Mouse (Mus musculus): ENCODE measurements around the gene Resp18. TPM values are rescaled to one million over a fixed set of nuclear protein-coding genes. Genes with fewer than 3 reads are reported as not detected.
A peak's percentile ranks its signal among the peaks of the same experiment; 100 is the strongest.

Gene Resp18
- total RNA-seq, 2 experiments from 2014 or later, result 72.5 to 81.7 TPM

DNA sequence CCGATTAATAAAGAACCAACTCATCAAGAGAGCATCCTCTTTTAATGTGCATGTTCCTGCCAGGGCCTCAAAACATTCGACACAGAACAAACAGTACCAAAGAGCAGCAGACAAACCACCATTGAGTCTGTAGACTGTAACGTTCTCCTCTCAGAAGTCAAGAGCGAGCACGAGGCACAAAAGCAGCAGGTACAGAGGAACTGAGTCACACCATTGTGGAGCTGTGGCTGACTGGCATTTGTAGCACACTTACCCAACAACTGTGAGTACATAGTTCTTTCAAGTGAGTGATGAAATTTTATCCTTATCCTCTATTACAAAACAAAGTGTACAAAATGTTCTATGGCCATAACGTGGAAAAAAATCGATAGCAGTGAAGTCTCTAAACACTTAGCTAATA, 6.7 kb upstream of the Resp18 start:
- intact Hi-C loops (cut with DNase I), result no loop called here
- no peak for DNase-seq (ENCODE audit: extremely low spot score in 1 of 2, low spot score in 2 of 2)

DNA sequence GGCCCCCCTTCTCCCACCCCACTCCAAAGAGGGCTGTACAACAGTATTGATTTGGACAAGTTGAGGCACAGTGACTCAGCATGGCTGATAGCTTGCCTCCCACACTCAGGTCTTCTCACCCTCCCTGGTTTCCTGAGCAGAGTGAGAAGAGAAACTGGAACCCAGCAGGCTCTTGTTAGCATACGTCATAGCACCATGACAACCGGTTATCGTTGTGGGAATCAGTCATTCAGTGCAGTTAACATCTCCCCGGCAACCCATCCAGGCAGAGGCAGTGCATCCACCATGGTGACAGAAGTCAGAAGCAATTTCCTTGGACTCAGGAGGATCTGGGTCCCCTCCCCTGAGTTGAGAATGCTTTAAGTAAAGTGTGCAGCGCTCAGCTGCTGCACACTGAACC, 4.8 kb upstream of the Resp18 start:
- DNase-seq (ENCODE audit: extremely low spot score in 1 of 2, low spot score in 2 of 2), result peak in 1 of 2 experiments; percentile 45
- intact Hi-C loops (cut with DNase I), result no loop called here

DNA sequence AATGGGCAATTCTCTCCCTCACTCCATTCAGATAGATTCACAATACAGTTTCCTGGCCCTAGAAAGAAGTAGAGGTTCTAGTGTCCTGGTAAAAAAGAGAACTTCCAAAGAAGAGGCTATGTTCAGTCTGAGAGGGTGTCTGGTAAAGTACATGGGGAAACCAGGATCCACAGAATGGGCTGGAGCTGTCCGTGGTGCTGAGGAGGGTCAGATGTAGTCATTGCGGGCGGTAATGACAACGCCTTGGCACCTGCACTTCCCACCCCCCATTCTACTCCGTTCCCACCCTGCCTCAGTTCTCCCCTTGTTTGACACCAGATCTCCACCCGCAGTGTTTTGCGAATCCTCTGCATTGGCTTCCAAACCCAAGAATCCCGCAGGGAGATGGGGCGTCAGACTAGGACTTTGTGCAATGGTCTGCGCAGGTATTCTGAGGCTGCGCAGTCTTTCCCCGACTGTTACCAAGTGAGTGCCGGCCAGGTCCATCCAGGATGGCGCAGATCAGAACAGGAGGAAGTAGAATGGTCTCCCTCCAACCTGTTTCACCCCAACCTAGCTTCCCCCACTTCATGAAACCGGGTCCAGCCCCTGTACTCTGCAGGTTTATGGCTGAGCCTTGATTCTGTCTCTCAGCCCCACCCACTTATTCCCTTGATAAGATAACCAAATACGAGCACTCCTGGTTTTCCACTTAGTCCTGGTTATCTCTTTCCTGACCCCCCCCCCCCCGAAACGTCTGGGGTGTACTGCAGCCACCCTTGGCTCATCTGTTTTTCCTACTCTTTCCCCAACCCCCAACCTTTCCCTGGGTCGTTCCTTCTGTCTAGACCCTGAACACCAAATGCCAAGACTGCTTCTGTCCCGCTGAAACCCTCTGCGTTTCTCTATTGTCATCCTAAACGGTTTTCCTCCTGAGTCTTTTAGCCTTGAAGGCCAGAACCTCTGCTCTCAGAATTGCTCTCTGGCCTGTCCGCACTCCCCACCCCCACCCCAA, 723 bp downstream of the Resp18 start:
- intact Hi-C loops (cut with DNase I), result no loop called here
- DNase-seq (ENCODE audit: extremely low spot score in 1 of 2, low spot score in 2 of 2), result no peak

DNA sequence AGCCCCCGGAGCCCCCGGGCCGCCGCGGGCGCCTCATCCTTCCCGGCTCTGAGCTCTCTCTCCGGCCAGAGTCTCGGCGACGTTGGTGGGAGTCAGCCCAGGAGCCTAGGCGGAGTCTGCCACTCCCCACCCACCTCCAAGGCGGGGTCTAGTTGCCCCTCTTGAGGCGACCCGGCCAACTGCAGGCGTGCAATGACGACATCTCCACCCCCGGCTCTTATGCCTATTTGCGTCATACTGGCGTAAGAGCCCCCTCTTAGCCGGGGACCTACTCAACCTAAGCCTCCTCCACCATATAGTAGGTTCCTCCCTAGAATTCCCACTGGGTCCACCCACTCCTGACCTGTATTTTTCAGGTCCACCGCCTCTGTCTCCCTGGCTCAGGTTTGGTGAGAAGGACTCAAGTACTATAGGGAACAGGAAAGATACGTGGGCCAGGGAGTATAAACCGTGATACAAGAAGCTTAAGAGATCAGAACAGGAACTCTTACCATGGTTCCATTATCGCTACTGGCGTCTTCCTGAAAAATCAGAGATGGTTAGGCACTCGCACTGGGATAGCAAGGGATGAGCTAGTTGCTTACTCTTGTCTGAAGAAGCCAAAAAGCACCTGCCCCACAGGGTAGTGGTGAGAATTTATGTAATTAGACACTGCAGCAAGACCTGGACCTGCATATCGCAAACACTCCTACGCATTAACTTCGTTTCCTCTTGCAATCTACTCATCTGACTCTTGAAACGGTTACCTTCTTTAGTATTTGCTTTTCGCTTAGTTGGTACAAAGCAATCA, 13.9 kb downstream of the Resp18 start, which contains the start of gene Ptprn:
Gene Ptprn (minus strand): TSS at position 412 of the 790 bp plus-strand sequence.
- peak; percentile 74 to 80 for DNase-seq (ENCODE audit: extremely low spot score in 1 of 2, low spot score in 2 of 2)
- intact Hi-C loops (cut with DNase I), result no loop called here

DNA sequence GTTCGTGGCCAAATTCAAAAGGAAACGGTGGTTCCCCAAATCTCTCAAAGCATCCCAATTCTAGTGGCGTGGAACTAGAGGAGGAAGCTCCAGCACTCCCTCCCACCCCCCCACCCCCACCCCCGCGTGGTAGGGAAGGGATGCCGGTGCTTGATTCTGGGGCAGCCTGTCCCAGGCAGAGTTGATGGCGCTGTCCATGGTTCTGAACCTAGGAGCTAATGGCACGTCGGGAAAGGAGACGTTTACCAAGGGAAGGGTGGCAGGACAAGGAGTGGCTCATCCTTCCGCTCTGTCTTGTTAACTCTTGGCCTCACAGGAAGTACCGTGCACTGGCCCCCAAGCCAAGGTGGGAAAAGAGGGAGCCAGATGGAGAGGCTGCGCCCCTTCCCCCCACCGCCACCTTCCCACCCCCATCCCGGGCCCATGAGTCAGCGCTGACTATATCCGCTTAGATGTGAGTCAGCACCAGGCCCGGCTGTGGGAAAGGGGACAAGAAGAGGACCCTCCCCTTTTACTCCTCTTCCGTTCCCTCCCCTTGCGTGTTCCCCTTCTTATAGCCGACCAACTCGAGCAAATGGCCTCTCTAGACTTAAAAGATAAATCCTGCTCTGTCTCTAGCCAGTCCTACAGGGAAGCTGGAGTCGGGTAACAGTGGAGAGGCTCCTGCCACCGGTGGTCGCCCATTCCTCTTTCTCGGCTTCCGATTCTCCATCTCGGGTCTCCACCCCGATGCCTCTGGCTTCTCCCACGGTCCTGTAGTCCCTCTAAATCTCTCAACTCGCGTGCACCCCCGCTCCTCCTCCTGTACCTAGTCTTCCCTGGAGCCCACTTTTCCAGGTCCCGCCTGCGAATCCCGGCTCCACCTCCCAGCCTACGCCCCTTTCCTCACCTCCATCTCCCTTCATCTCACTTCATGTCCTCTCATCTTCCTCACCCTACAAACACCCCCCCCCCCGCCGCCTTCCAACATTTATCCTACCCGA, 15.0 kb downstream of the Resp18 start:
- DNase-seq (ENCODE audit: extremely low spot score in 1 of 2, low spot score in 2 of 2), result peak in 1 of 2 experiments; percentile 69
- intact Hi-C loops (cut with DNase I), result no loop called here

DNA sequence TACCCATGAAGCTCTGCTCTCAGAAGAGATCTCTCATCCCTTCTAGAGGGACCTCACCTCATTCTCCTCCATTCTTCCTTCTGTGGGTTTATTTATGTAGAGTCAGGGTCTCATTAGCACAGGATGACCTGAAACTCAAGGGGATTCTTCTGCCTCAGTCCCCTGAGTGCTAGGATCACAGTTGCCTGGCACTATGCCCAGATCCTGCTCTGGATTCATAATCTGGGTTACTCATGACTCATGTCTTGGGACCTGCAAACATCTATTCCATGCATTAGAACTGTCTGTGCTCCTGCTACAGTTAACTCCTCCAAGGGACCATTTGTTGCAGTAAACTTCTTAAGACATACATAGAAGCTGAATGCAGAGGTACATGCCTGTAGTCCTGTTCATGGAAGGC, 16.9 kb downstream of the Resp18 start:
- intact Hi-C loops (cut with DNase I), result no loop called here
- no peak for DNase-seq (ENCODE audit: extremely low spot score in 1 of 2, low spot score in 2 of 2)

DNA sequence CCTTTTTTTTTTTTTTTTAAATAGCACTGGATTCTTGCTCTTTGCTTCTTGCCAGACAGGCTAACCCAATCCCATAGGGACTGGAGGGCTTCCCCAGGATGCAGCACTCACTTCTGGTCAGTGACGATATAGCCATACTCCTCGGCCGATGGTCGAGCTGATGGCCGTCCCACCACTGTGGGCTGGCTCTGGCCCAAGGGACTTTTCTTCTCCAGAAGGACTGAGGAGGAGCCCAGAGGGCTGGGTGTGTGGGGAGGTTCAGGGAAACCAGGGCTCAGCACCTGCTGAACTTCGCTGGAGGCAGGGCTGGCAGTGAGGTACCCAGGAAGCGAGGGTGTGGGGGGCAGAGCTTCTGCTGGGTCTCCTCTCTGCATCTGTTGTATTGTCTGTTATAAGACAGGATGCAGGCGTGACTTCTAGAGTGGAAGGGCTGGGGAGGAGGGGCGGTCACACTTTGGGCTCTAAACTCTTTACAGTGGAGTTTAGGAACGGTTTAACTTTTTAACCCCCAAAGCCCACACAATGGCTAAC, 22.6 kb downstream of the Resp18 start:
- no peak for DNase-seq (ENCODE audit: extremely low spot score in 1 of 2, low spot score in 2 of 2)
- intact Hi-C loops (cut with DNase I), result no loop called here

DNA sequence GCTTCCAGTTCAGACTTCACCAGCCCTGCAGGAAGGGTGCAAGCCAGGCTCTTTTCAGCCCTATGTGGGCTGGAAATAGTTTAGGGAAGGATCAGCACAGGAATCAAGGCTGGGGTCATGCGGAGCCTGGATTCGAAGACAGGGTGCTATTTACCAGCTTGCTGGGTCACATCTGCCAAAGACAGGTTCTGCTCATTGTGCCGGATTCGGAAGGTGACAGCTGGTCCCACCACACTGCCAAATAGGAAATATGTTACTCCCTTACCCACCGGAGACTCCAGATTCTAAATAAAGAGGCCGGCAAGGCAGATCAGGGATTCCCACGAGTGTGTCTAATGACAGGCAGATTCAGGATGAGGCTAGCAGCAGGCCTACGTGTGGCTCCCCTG, 23.6 kb downstream of the Resp18 start:
- no peak for DNase-seq (ENCODE audit: extremely low spot score in 1 of 2, low spot score in 2 of 2)
- intact Hi-C loops (cut with DNase I), result loop anchor here (5.0 kb wide), 1 partner anchor 38 kb away; no protein-coding TSS in a partner anchor

DNA sequence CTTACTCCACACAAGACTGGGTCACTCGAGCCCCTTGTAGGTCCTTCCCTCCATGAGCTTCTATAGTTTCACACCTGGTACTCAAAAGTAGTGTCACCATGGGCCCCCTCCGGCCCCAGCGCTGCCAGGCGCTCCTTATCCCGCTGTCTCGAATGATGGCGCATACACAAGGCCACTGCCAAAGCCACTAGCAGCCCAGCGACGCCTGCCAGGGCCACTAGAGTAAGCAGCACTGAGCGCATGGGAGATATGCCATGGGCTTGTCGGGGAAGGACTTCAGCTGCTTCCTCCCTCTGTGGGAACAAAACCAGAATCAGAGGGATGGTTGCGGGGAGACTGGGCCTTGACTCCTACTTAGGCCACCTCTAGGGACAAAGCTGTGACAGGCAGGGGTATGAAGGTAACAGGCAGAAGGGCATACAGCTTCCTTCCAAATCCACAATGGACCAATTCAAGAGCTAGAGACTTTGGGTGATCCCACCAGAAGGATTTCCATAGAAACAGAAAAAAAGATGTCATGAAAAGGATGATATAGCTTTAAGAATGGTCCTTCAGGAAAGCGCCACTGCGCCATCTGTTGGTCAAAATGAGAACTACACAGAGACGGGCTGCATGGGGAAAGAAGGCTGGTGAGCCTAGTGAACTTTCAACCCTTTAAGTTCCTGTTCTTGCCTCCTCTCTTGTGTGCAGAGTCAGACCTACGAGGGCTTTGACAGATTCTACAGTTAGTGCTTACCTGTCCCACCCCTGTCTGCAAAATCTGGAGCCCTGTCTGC, 24.2 kb downstream of the Resp18 start:
- intact Hi-C loops (cut with DNase I), result loop anchor here (5.0 kb wide), 1 partner anchor 38 kb away; no protein-coding TSS in a partner anchor

DNA sequence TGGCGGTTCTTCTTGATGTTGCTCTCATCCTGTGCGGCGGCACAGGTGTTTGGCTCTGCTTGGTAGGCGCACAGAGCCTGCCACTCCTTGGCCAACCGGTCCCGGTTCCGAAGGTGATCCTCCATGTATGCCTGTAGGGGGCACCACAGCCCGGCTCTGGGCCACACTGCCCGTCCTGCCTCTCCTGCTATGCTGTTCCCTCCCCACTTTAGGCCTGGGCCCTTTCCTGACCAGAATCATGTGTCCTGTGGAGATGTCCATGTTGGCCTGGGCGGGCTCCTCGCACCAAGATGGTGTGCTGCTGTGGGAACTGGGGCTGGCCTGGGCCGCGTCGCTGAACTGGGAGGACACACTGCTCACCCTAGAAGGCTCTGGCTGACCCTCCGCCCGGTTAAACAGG, 25.2 kb downstream of the Resp18 start:
- DNase-seq (ENCODE audit: extremely low spot score in 1 of 2, low spot score in 2 of 2), result no peak
- intact Hi-C loops (cut with DNase I), result loop anchor here (5.0 kb wide), 1 partner anchor 39 kb away; no protein-coding TSS in a partner anchor

More for the DNA sequence above, 24.2 kb downstream of the Resp18 start:
- DNase-seq (ENCODE audit: extremely low spot score in 1 of 2, low spot score in 2 of 2), result peak; percentile 81 to 82

DNA sequence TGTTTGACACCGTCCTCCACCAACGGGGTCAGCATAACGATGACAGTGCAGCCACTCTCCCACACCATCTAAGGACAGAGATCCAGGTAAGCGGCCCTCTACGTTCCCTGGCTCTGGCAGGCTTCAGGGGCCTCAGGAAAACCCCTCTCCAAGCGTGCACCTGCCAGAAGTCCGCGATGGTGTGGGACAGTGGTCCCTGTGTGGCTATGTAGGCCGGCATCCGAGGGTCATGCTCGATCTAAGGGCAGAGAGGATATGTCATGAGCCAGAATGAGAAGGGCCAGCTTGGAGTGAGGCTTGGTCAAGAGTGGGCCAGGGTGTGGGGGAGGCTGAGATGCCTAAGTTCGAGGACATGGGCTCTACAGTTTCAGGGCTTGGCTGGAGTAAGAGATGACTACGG, 25.9 kb downstream of the Resp18 start:
- intact Hi-C loops (cut with DNase I), result loop anchor here (5.0 kb wide), 1 partner anchor 40 kb away; no protein-coding TSS in a partner anchor
- DNase-seq (ENCODE audit: extremely low spot score in 1 of 2, low spot score in 2 of 2), result no peak

DNA sequence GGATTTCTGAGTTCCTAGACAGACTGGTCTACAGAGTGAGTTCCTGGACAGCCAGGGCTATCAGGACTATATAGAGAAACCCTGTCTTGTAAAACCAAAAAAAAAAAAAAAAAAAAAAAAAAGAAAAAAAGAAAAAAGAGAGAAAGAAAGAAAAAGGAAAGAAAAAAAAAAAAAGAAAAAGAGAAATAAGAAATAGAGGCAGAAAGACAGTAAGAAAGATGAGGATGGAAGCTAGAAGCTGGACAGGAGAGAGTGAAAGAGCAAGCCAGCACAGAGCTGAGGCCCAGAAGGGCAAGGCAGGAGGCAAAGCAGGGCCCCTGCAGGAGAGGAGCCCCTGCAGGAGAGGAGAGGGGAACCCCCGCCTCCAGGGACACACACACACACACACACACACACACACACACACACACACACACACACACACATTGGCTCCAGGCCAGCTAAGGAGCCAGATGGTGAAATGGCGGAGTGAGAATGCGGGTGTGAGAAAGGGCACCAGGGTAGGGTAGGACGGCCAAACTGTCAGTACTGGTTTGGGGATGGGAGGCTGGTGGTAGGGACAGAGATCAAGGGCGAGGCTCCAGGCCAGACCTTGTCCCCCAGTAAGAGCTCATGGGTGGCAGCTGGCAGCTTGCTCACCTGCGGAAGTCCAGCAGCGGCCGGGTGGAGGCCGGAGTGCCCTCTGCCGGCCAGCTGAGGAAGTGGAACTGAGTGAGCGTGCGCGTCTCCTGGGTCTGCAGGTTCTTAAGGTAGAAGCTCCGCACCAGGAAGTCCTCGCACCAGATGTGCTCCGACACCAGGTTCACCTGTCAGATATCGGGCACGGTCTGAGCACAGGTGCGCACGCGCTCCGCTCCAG, 26.9 kb downstream of the Resp18 start:
- peak in 1 of 2 experiments; percentile 76 for DNase-seq (ENCODE audit: extremely low spot score in 1 of 2, low spot score in 2 of 2)
- intact Hi-C loops (cut with DNase I), result loop anchor here (5.0 kb wide), 1 partner anchor 41 kb away; no protein-coding TSS in a partner anchor

DNA sequence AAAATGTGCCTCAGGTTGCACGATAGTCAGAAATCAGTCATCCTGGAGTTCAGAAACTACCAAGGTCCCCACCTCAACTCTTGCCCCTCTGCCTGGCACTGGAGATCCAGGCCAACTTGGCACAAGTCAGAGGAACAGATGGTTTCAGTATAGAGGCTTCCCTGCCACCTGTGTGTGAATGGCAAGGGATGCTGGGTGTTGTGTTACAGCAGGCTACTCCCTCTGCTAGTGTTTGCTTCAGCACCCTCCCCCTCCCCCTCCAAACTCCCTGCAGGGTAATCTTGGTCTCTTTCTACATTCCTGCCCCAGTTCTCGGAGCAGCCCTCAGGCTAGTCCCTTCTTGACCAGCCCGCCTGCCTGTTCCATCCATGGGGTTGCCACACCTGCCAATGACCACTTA, 27.7 kb downstream of the Resp18 start:
- intact Hi-C loops (cut with DNase I), result loop anchor here (5.0 kb wide), 1 partner anchor 42 kb away; no protein-coding TSS in a partner anchor
- DNase-seq (ENCODE audit: extremely low spot score in 1 of 2, low spot score in 2 of 2), result no peak

DNA sequence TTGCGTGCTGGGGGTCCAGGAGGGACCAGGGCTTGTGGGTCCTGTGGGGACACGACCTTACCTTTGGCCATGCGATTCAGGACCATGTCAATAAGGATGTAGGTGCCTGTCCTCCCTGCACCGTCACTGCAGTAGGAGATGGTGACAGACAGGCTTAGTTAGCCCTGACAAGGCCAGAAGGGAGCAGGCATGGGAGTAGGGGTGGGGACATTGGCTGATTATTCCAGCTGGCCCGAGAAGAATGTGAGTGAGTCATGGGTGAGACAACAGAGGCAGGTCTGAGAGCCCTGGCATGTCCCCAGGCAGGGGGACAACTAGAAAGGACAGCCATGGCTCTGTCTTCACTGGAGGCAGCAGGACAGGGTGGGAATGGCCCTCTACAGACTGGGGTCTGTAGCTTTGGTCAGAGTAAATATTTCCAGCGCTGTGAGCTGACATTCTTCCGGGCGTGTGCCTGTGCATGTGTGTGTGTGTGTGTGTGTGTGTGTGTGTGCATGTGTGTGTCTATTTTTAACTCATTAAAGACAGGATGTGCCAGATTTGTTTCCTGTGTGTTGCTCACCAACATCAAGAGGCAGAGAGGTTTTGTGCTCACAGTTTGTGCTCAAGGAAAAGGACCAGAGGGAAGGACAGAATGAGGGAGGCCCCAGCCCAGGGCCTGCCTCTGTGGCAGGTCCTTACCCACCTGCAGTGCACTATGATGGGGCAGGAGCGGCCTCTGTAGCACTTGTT, 30.0 kb downstream of the Resp18 start:
- DNase-seq (ENCODE audit: extremely low spot score in 1 of 2, low spot score in 2 of 2), result peak in 1 of 2 experiments; percentile 55
- intact Hi-C loops (cut with DNase I), result no loop called here

DNA sequence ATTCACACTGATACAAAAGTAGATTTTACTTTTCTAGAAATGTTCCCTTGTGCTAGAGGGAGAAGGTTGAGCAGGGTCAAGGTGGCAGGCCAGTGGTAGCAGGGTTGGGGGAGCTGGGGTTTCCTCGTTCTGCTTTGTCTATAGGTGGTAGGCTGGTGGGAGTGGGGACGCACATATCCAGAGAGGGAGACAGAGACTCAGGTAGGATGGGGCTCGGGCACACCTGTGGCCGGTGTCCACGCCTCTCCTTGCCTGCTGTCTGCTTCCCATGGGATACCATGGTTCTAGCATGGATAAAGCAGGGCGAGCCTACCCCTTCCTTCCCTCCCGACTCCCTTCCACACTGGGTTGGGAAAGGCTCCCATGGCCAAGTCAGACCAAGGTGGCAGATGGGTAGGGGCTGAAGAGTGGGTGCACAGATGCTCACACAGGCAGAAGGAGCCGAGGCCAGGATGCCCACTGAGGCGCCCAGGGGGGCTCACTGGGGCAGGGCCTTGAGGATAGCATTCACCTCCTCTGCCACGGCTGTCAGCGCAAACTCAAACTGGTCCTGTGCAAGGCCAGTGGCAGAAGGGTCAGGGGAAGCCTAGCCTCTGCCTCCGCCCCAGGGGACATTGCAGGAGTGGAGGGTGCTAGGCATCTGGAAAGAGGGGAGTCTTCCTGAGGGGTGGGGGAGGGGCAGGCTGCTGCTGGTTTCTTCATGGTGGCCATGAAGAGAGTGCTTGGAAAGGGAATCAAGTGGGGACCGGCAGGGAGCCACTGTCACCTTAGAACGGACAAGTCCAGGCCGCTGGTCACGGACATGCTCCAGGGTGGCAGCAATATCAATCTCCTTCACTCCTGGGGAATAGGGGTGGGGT, 30.9 kb downstream of the Resp18 start:
- intact Hi-C loops (cut with DNase I), result no loop called here
- no peak for DNase-seq (ENCODE audit: extremely low spot score in 1 of 2, low spot score in 2 of 2)

All from left cerebral cortex, postnatal 10 days (tissue).